Mouse (Mus musculus): ENCODE results near the gene Pik3r5.

GRCm38 (mm10) chr11:68533971-68534475 is 102.1 kb downstream of the Pik3r5 start:
- TF ChIP-seq POLR2A (IDR thresholded peaks at IDR 0.05; ENCODE audit: control insufficient read depth, low read depth, low read length) (no peak), CTCF (IDR thresholded peaks at IDR 0.05; ENCODE audit: control insufficient read depth, insufficient read depth, insufficient replicate concordance, low read depth, low read length) (no peak)
